Mouse (Mus musculus): ENCODE measurements around the gene Gm49354. TPM values are rescaled to one million over a fixed set of nuclear protein-coding genes. Genes with fewer than 3 reads are reported as not detected.
"Not testable (repeated sequence)": the region's sequence is repeated elsewhere in the genome, so short reads cannot be mapped to it uniquely, and the experiment has no call there.

Gene Gm49354
- polyA plus RNA-seq, 1 experiment, result not detected

DNA sequence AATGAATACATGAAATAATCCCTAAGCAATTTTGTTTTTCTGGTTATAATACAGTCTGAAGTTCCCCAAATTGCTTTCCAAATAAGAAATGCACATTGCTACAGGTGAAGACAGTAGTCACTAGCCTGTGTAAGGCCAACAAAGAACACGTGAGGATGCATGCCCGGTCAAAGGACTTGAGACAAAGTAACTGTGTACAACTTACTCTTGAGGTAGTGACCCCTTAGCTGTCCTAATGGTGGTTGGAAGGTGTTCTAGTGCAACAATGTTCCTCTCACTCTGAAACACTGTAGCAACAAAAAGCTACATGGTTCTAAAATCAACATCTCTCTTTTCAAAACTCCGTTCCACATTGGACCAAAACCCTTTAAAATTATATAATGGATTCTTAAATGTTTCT, 29.5 kb upstream of the Gm49354 start:
- TF ChIP-seq POLR2A (IDR thresholded peaks at IDR 0.05; ENCODE audit: control insufficient read depth, low read depth, low read length) (no peak), CTCF (IDR thresholded peaks at IDR 0.05; ENCODE audit: control insufficient read depth, insufficient read depth, insufficient replicate concordance, low read depth, low read length) (no peak)

DNA sequence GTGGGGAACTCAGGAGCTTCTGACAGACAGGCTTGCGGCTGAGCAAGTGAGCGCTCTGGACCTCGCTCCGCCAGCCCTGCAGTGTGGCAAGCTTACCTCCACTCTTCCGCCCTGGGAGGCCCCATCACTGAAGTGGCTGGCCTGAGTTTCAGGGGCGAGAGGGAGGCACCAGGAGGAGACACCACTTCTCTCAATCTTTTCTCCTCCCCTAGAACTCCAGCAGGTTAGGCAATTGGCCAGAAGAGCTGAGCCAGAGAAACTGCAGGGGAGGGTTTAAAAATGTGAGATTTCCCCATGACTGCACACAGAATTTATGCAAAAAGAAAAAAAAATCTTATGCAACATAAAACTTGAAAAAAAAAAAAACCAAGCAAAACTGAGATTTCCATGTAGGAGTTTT, 19.0 kb upstream of the Gm49354 start:
- Histone ChIP-seq H3K36me3 (ENCODE audit: control insufficient read depth, insufficient read depth, low read length) (peaks cover 12% of the 10 kb centered on the region), H3K27me3 (ENCODE audit: control insufficient read depth, insufficient read depth, low read length) (no peaks in the 10 kb centered on the region), H3K4me3 (ENCODE audit: control insufficient read depth, low read depth, low read length) (no peak overlapping the region), H3K4me1 (ENCODE audit: control insufficient read depth, insufficient read depth, low read length) (no peaks in the 10 kb centered on the region), H3K27ac (ENCODE audit: control insufficient read depth, insufficient read depth, low read depth, low read length) (no peak overlapping the region)
- TF ChIP-seq CTCF (IDR thresholded peaks at IDR 0.05; ENCODE audit: control insufficient read depth, insufficient read depth, insufficient replicate concordance, low read depth, low read length), result no peak
- no peak for TF ChIP-seq POLR2A (IDR thresholded peaks at IDR 0.05; ENCODE audit: control insufficient read depth, low read depth, low read length)

More for the DNA sequence above, 29.5 kb upstream of the Gm49354 start:
- H3K4me1 ChIP-seq (ENCODE audit: control insufficient read depth, insufficient read depth, low read length), result no peaks in the 10 kb centered on the region
- H3K36me3 ChIP-seq (ENCODE audit: control insufficient read depth, insufficient read depth, low read length), result peaks cover 4% of the 10 kb centered on the region
- H3K4me3 ChIP-seq (ENCODE audit: control insufficient read depth, low read depth, low read length), result no peak overlapping the region
- no peaks in the 10 kb centered on the region for H3K27me3 ChIP-seq (ENCODE audit: control insufficient read depth, insufficient read depth, low read length)
- H3K27ac ChIP-seq (ENCODE audit: control insufficient read depth, insufficient read depth, low read depth, low read length), result no peak overlapping the region

DNA sequence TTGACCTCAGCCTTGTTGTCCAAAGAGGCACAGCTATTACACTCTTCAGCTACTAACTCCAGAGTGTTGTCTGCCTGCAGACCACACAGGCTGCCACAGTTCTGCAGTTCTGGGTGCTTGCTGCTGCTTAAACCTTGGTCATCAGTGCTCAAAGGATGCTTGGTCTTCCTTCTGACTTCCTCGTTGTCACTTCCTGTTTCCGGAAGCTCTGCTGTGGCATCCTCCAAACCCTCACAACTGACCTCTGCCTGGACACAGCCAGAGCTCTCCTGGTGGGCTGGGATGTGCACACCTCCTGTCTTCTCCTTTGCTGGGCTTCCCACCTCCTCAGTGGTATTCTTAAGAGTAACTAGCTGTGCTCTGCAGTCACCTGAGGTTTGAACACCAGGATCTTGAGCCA, 18.0 kb upstream of the Gm49354 start:
- Histone ChIP-seq H3K27me3 (ENCODE audit: control insufficient read depth, insufficient read depth, low read length) (no peaks in the 10 kb centered on the region), H3K4me3 (ENCODE audit: control insufficient read depth, low read depth, low read length) (no peak overlapping the region), H3K36me3 (ENCODE audit: control insufficient read depth, insufficient read depth, low read length) (peaks cover 12% of the 10 kb centered on the region), H3K27ac (ENCODE audit: control insufficient read depth, insufficient read depth, low read depth, low read length) (no peak overlapping the region), H3K4me1 (ENCODE audit: control insufficient read depth, insufficient read depth, low read length) (no peaks in the 10 kb centered on the region)
- TF ChIP-seq POLR2A (IDR thresholded peaks at IDR 0.05; ENCODE audit: control insufficient read depth, low read depth, low read length), result no peak
- no peak for TF ChIP-seq CTCF (IDR thresholded peaks at IDR 0.05; ENCODE audit: control insufficient read depth, insufficient read depth, insufficient replicate concordance, low read depth, low read length)

DNA sequence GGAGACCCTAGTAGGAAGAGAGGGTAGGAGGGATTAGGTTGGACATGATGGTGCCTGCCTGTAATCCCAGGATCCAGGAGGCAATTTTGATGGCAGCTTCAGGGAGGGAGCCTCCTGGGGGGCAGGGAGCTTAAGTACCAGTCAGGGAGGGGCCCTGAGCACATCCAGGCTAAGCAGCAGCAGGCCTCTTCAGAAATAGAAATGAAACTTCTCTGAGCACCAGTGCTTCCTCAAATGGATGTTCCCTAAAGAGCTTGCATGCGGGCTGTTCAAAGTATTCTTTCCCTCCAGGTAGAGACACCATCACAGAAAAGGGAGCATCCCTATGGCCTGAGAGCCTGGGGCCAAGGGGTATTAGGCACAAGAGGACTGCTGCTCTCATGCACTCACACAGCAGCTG, 16.3 kb upstream of the Gm49354 start:
- H3K4me1 ChIP-seq (ENCODE audit: control insufficient read depth, insufficient read depth, low read length), result no peaks in the 10 kb centered on the region
- H3K36me3 ChIP-seq (ENCODE audit: control insufficient read depth, insufficient read depth, low read length), result peaks cover 10% of the 10 kb centered on the region
- no peak for TF ChIP-seq POLR2A (IDR thresholded peaks at IDR 0.05; ENCODE audit: control insufficient read depth, low read depth, low read length)
- TF ChIP-seq CTCF (IDR thresholded peaks at IDR 0.05; ENCODE audit: control insufficient read depth, insufficient read depth, insufficient replicate concordance, low read depth, low read length), result no peak
- H3K4me3 ChIP-seq (ENCODE audit: control insufficient read depth, low read depth, low read length), result no peak overlapping the region
- no peak overlapping the region for H3K27ac ChIP-seq (ENCODE audit: control insufficient read depth, insufficient read depth, low read depth, low read length)
- H3K27me3 ChIP-seq (ENCODE audit: control insufficient read depth, insufficient read depth, low read length), result no peaks in the 10 kb centered on the region

DNA sequence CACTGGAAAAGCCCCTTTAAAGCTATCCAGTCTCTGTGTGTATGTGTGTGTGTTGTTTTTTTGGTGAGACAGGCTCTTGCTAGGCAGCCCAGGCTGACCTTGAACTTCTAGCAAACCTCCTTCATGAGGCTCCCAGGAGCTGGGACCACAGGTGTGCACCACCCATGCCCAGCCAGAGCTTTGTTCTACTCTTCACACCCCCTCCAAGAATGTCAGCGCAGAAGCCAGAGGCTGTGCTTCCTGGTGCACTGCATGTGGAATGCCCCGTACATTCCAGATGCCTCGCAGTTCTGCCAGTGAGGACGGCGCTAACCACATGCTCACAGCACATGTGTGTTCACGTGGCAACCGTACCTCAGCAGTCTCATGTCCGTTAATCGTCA, 14.4 kb upstream of the Gm49354 start:
- Histone ChIP-seq H3K4me1 (ENCODE audit: control insufficient read depth, insufficient read depth, low read length) (no peaks in the 10 kb centered on the region), H3K4me3 (ENCODE audit: control insufficient read depth, low read depth, low read length) (no peak overlapping the region), H3K27me3 (ENCODE audit: control insufficient read depth, insufficient read depth, low read length) (no peaks in the 10 kb centered on the region), H3K27ac (ENCODE audit: control insufficient read depth, insufficient read depth, low read depth, low read length) (no peak overlapping the region), H3K36me3 (ENCODE audit: control insufficient read depth, insufficient read depth, low read length) (peaks cover 7% of the 10 kb centered on the region)
- no peak for TF ChIP-seq POLR2A (IDR thresholded peaks at IDR 0.05; ENCODE audit: control insufficient read depth, low read depth, low read length)
- TF ChIP-seq CTCF (IDR thresholded peaks at IDR 0.05; ENCODE audit: control insufficient read depth, insufficient read depth, insufficient replicate concordance, low read depth, low read length), result no peak

DNA sequence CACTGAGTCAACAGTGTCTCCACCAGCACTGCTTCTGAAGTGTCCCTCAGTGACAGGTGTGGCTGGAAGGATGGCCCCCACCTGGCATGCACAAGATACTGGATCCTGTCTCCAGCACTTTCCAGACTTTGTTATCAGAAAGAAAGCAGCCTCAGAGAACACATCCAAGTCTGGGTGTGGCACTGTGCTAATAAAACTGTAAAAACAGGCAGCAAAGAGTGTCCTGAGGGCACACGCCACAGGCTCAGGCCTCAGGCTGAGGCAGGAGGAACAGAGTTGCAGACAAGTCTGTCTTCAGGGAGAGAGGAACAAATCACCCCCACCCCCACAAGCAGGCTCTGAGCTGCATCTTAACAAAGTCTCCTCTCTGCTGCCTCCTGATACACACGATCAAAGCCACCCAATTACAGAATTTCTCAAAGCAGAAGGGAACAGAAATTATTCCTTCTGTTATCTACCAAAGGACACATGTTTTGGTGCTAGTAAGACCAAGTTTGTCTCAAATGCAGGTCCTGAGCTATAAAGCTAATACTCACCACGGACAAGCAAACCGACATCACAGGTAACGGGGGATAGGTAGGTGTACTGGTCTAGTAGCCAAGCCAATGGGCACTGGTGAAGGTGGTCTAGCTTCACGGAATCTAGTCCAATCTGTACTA, 13.9 kb upstream of the Gm49354 start:
- H3K27ac ChIP-seq (ENCODE audit: control insufficient read depth, insufficient read depth, low read depth, low read length), result no peak overlapping the region
- no peaks in the 10 kb centered on the region for H3K4me1 ChIP-seq (ENCODE audit: control insufficient read depth, insufficient read depth, low read length)
- H3K4me3 ChIP-seq (ENCODE audit: control insufficient read depth, low read depth, low read length), result no peak overlapping the region
- H3K27me3 ChIP-seq (ENCODE audit: control insufficient read depth, insufficient read depth, low read length), result no peaks in the 10 kb centered on the region
- no peak for TF ChIP-seq CTCF (IDR thresholded peaks at IDR 0.05; ENCODE audit: control insufficient read depth, insufficient read depth, insufficient replicate concordance, low read depth, low read length)
- TF ChIP-seq POLR2A (IDR thresholded peaks at IDR 0.05; ENCODE audit: control insufficient read depth, low read depth, low read length), result no peak
- peaks cover 7% of the 10 kb centered on the region for H3K36me3 ChIP-seq (ENCODE audit: control insufficient read depth, insufficient read depth, low read length)

DNA sequence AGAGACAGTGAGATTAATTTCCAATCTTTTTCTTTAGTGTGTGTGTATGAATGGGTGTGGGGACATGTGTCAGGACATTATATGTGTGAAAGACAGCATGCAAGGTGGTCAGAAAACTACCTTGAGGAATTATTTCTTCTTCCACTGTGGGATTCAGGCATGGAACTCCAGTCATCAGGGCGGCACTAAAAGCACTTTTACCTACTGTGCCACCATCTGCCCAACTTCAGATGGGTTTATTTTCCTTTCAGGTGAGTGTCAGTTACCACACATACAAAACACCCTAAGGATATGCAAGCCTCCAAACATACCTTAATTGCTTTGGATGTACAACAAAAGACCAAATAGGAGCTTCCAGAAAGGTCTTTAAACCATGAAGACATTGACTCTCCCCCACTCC, 12.7 kb upstream of the Gm49354 start:
- no peak for TF ChIP-seq POLR2A (IDR thresholded peaks at IDR 0.05; ENCODE audit: control insufficient read depth, low read depth, low read length)
- no peak for TF ChIP-seq CTCF (IDR thresholded peaks at IDR 0.05; ENCODE audit: control insufficient read depth, insufficient read depth, insufficient replicate concordance, low read depth, low read length)
- Histone ChIP-seq H3K27me3 (ENCODE audit: control insufficient read depth, insufficient read depth, low read length) (no peaks in the 10 kb centered on the region), H3K4me3 (ENCODE audit: control insufficient read depth, low read depth, low read length) (no peak overlapping the region), H3K36me3 (ENCODE audit: control insufficient read depth, insufficient read depth, low read length) (peaks cover 7% of the 10 kb centered on the region), H3K27ac (ENCODE audit: control insufficient read depth, insufficient read depth, low read depth, low read length) (no peak overlapping the region), H3K4me1 (ENCODE audit: control insufficient read depth, insufficient read depth, low read length) (no peaks in the 10 kb centered on the region)

DNA sequence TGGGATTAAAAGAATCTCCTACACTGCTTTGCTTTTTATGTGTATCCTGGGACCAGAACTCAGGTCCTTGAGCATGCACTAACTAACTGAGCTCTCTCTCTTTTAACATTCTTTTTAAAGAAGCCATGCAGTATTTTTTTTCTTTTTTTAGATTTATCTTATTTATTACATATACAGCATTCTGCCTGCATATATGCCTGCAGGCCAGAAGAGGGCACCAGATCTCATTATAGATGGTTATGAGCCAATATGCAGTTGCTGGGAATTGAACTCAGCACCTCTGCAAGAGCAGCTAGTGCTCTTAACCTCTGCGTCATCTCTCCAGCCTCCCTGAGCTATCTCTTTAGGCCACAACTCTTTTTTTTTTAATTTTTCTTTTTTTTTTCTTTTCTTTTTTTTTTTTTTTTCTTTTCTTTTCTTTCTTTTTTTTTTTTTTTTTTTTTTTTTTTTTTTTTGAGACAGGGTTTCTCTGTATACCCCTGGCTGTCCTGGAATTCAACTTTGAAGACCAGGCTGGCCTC, 2.2 kb downstream of the Gm49354 start:
- not testable (repeated sequence) for H3K27ac ChIP-seq (ENCODE audit: control insufficient read depth, insufficient read depth, low read depth, low read length); H3K4me1 ChIP-seq (ENCODE audit: control insufficient read depth, insufficient read depth, low read length); H3K36me3 ChIP-seq (ENCODE audit: control insufficient read depth, insufficient read depth, low read length); H3K27me3 ChIP-seq (ENCODE audit: control insufficient read depth, insufficient read depth, low read length); H3K4me3 ChIP-seq (ENCODE audit: control insufficient read depth, low read depth, low read length)

Data from testis, adult 2 months (tissue).